Mouse (Mus musculus) hindbrain, postnatal 0 days (tissue): ENCODE data around the gene Pou3f3. TPM values are rescaled to one million over a fixed set of nuclear protein-coding genes. Genes with fewer than 3 reads are reported as not detected.

Source experiments
- ATAC-seq: fragments of 200-750 bp; cut with Nextera tagmentation; 2 replicates; pipeline ENCODE4 v1.8.0; 2017; ENCODE audit warnings: mild to moderate bottlenecking, moderate TSS enrichment, moderate library complexity
- DNase-seq: peaks from one replicate; pipeline ENCODE4 v3.0.0-alpha.2; 2015; ENCODE audit warnings: low spot score
- H3K27ac ChIP-seq: fragments of 300-500 bp; sonication (generic); 2 replicates; pipeline ENCODE4 v1.5.1; 2014; ENCODE audit warnings: mild to moderate bottlenecking
- H3K27me3 ChIP-seq: fragments of 300-500 bp; sonication (generic); 2 replicates; pipeline ENCODE4 v1.6.1; 2014; ENCODE audit warnings: low read length, mixed read lengths; ENCODE audit not compliant: insufficient read depth
- H3K36me3 ChIP-seq: fragments of 300-500 bp; sonication (generic); 2 replicates; pipeline ENCODE4 v1.6.1; 2014; ENCODE audit warnings: low read length, mixed read lengths; ENCODE audit not compliant: insufficient read depth
- H3K4me1 ChIP-seq: fragments of 300-500 bp; sonication (generic); 2 replicates; pipeline ENCODE4 v1.6.1; 2014; ENCODE audit warnings: antibody characterized with exemption, low read length, mixed read lengths; ENCODE audit not compliant: insufficient read depth
- H3K4me2 ChIP-seq: fragments of 300-500 bp; sonication (generic); 2 replicates; pipeline ENCODE4 v1.6.1; 2014; ENCODE audit warnings: low read depth, mild to moderate bottlenecking, low read length, moderate library complexity, mixed read lengths
- H3K4me3 ChIP-seq: fragments of 300-500 bp; sonication (generic); 2 replicates; pipeline ENCODE4 v1.5.1; 2014; ENCODE audit warnings: low read length
- H3K9ac ChIP-seq: fragments of 300-500 bp; sonication (generic); replicated peaks from 2 replicates; pipeline ENCODE4 v1.6.1; 2014; ENCODE audit warnings: mild to moderate bottlenecking, low read length, moderate library complexity, mixed read lengths
- H3K9me3 ChIP-seq: fragments of 300-500 bp; sonication (generic); 2 replicates; pipeline ENCODE4 v1.6.1; 2016; ENCODE audit warnings: low read length, mixed read lengths
- CTCF ChIP-seq: IDR thresholded peaks from 2 replicates; pipeline ENCODE4 v1.5.1; 2016; ENCODE audit warnings: antibody characterized with exemption, control low read depth, low read depth
- WGBS: fragments of 180-500 bp; shearing (Covaris S2); extraction: QIAGEN DNeasy Blood & Tissue Kit; methylation state at CpG from one replicate; pipeline ENCODE4 v1.1.7; 2014; 5-methylcytosine and 5-hydroxymethylcytosine counted together
- polyA plus RNA-seq: library from polyadenylated mRNA; unstranded; fragments of >200 nt; fragmentation: Nextera tagmentation; extraction: Ambion mirVana; gene quantifications from 2 replicates; pipeline ENCODE4 v1.2.1, GENCODE M21; 2015
- total RNA-seq: library from RNA; depleted of rRNA; stranded (reverse); fragments of >200 nt; gene quantifications from 2 replicates; pipeline ENCODE4 v1.2.3, GENCODE M21; 2014

Pou3f3 gene
- total and polyA plus RNA-seq, 2 experiments from 2014 or later = 10.3 to 30.7 TPM

DNA sequence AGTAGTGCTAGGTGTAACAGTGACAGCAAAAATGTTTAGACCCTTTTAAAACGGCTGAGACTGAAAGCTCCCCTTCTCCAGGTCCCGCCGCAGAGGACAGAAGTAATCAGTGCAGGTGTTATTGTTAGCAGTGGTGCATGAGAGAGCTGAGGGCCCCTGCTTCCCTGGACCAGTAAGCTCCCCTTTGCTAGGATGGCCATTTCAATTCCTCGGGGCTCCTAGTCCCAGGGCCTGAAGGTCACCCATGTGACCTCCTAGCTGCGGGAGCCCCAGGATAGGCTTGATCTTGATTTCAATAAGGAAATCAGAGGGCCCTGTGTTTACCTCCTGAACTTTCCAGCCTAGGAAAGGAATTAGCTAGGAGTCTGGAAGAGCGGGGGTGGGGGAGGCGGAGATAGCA lies 7.9 kb downstream of the Pou3f3 start:
- Histone ChIP-seq H3K36me3 (no peaks in the 10 kb centered on the region), H3K4me2 (peak overlapping the region; percentile 62), H3K9me3 (no peaks in the 10 kb centered on the region), H3K4me1 (no peaks in the 10 kb centered on the region; the same call in 1 of the 2 replicates), H3K9ac (peak overlapping the region; percentile 44), H3K27me3 (no peaks in the 10 kb centered on the region; the same call in 1 of the 2 replicates), H3K27ac (peak overlapping the region; percentile 70), H3K4me3 (peak overlapping the region; percentile 27)
- ATAC-seq (peak; percentile 5; the same call in 1 of the 2 replicates), DNase-seq (no peak)
- no peak for TF ChIP-seq CTCF
- 12% methylated on average over 7 of the region's 7 CpGs for WGBS

DNA sequence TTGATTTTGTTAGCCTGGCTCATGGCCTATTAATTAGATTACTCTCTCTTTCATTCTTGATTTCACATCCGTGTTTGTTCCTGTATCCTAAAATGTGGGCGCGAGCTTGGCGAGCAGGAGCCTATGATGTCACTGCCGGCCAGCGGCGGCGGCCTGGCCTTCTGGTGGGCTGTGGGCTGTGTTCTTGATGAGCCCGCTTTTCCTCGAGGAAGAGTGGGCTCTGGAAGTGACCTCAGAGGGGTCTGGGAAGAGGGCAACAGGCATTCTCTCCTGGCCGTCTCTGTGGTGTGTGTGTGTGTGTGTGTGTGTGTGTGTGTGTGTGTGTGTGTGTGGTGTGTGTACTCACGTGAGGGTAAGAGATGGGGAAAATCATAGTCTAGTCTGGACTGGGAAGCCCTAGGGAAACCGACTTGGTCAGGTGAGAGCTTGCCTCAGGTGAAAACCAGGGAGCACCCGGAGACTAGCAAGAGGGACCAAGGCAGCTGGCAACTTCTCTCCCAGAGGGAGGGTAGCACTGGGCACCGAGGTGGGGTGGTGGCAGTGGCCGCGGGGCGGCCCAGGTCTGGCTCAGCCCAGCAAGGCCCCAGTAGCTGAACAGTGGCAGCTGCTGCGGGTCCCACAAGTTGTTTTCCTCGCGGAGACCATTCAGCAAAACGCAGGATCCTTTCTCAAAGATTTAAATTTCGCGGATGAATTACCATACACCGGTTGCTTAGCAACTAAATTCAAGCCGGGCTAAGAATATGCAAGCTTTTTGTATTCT lies 8.5 kb downstream of the Pou3f3 start:
- Histone ChIP-seq H3K9ac (peak overlapping the region; percentile 44), H3K27me3 (no peaks in the 10 kb centered on the region; the same call in 1 of the 2 replicates), H3K36me3 (no peaks in the 10 kb centered on the region), H3K4me1 (no peaks in the 10 kb centered on the region; the same call in 1 of the 2 replicates), H3K4me3 (peak overlapping the region; percentile 27), H3K4me2 (peak overlapping the region; percentile 62), H3K27ac (peak overlapping the region; percentile 70), H3K9me3 (no peaks in the 10 kb centered on the region)
- DNase-seq (peak; percentile 86), ATAC-seq (peak; percentile 84)
- no peak for TF ChIP-seq CTCF
- WGBS = 10% methylated on average over 26 of the region's 26 CpGs

- no peaks in the 10 kb centered on the region for H3K9me3 ChIP-seq
- H3K4me1 ChIP-seq = no peaks in the 10 kb centered on the region; the same call in 1 of the 2 replicates
- no peaks in the 10 kb centered on the region for H3K36me3 ChIP-seq
- H3K4me2 ChIP-seq = peak overlapping the region; percentile 62
- H3K27me3 ChIP-seq = no peaks in the 10 kb centered on the region; the same call in 1 of the 2 replicates
- 28% methylated on average over 17 of the region's 17 CpGs for WGBS
- no peak for ATAC-seq
- H3K27ac ChIP-seq = peak overlapping the region; percentile 70
- TF ChIP-seq CTCF = no peak
- H3K9ac ChIP-seq = peak overlapping the region; percentile 33; the same call in 1 of the 2 replicates
- H3K4me3 ChIP-seq = no peak overlapping the region
- DNase-seq = no peak
Observed at GRCm38 (mm10) chr1:42704981-42705810, 9.6 kb downstream of the Pou3f3 start.

GRCm38 (mm10) chr1:42705811-42706160 lies 10.2 kb downstream of the Pou3f3 start:
- Histone ChIP-seq H3K4me1 (no peaks in the 10 kb centered on the region; the same call in 1 of the 2 replicates), H3K9ac (peak overlapping the region; percentile 33; the same call in 1 of the 2 replicates), H3K27me3 (no peaks in the 10 kb centered on the region; the same call in 1 of the 2 replicates), H3K9me3 (no peaks in the 10 kb centered on the region), H3K36me3 (no peaks in the 10 kb centered on the region), H3K27ac (peak overlapping the region; percentile 70; the same call in 1 of the 2 replicates), H3K4me2 (peak overlapping the region; percentile 62; the same call in 1 of the 2 replicates), H3K4me3 (no peak overlapping the region)
- 23% methylated on average over 8 of the region's 8 CpGs for WGBS
- no peak for ATAC-seq
- no peak for DNase-seq
- TF ChIP-seq CTCF = no peak

DNA sequence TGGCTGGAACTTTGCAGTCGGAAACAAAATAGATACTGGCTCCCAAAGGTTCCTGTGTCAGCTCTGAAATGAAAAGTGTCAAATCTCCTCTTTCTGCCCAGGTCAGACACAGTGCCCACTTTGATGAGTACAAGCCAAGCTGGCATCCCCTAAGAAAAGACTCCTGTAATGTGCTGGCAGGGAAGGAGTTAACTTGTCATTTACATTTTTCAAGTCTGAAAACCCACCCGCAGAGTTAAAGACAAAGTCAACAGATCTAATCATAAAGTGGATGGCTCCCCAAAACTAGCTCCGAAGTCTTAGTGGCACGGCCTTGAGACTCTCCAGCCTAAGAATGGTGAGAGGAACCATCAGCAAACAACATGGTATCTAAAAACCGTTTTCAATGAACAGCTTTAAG lies 11.6 kb downstream of the Pou3f3 start:
- Histone ChIP-seq H3K9me3 (no peaks in the 10 kb centered on the region), H3K4me2 (peak overlapping the region; percentile 21; the same call in 1 of the 2 replicates), H3K36me3 (no peaks in the 10 kb centered on the region), H3K4me1 (no peaks in the 10 kb centered on the region; the same call in 1 of the 2 replicates), H3K9ac (no peak overlapping the region), H3K27ac (no peak overlapping the region), H3K4me3 (no peak overlapping the region), H3K27me3 (peaks cover 6% of the 10 kb centered on the region; the same call in 1 of the 2 replicates)
- DNase-seq = peak; percentile 46
- no peak for ATAC-seq
- TF ChIP-seq CTCF = no peak
- WGBS = 20% methylated on average over 5 of the region's 5 CpGs

- TF ChIP-seq CTCF = no peak
- Histone ChIP-seq H3K9me3 (no peaks in the 10 kb centered on the region), H3K4me3 (no peak overlapping the region), H3K27me3 (peaks cover 6% of the 10 kb centered on the region; the same call in 1 of the 2 replicates), H3K4me2 (peak overlapping the region; percentile 24; the same call in 1 of the 2 replicates), H3K9ac (no peak overlapping the region), H3K36me3 (no peaks in the 10 kb centered on the region), H3K4me1 (no peaks in the 10 kb centered on the region; the same call in 1 of the 2 replicates), H3K27ac (no peak overlapping the region)
- 31% methylated on average over 4 of the region's 4 CpGs for WGBS
- ATAC-seq (no peak), DNase-seq (no peak)
Observed at GRCm38 (mm10) chr1:42707611-42708130, 12.1 kb downstream of the Pou3f3 start.
